Mouse (Mus musculus): Measurements from ENCODE around the gene Mvb12b. TPM values are rescaled to one million over a fixed set of nuclear protein-coding genes. Genes with fewer than 3 reads are reported as not detected.

Mvb12b gene
- polyA plus RNA-seq, 1 experiment from 2014 or later: 78.1 TPM

GRCm38 (mm10) chr2:33729701-33730100, 158.0 kb downstream of the Mvb12b start:
- Histone ChIP-seq H3K27ac (ENCODE audit: low read length) (no peak overlapping the region), H3K9me3 (ENCODE audit: control insufficient read depth, low read length) (no peaks in the 10 kb centered on the region), H3K27me3 (replicated peaks; ENCODE audit: control insufficient read depth, insufficient read depth, low read length) (no peaks in the 10 kb centered on the region), H3K36me3 (ENCODE audit: control insufficient read depth, insufficient read depth) (peaks cover 7% of the 10 kb centered on the region), H3K4me2 (ENCODE audit: low read length) (no peak overlapping the region), H3K4me3 (replicated peaks; ENCODE audit: low read length) (no peak overlapping the region), H3K4me1 (replicated peaks; ENCODE audit: control insufficient read depth, insufficient read depth, low read length) (no peaks in the 10 kb centered on the region), H3K9ac (replicated peaks; ENCODE audit: low read depth, low read length) (no peak overlapping the region)
- 51% methylated on average over 5 of the region's 5 CpGs for WGBS
- ATAC-seq: no peak

- H3K9ac ChIP-seq (replicated peaks; ENCODE audit: low read depth, low read length): no peak overlapping the region
- H3K4me1 ChIP-seq (replicated peaks; ENCODE audit: control insufficient read depth, insufficient read depth, low read length): no peaks in the 10 kb centered on the region
- H3K4me3 ChIP-seq (replicated peaks; ENCODE audit: low read length): no peak overlapping the region
- H3K36me3 ChIP-seq (ENCODE audit: control insufficient read depth, insufficient read depth): peaks cover 6% of the 10 kb centered on the region
- WGBS: 81% methylated on average over 6 of the region's 6 CpGs
- H3K27me3 ChIP-seq (replicated peaks; ENCODE audit: control insufficient read depth, insufficient read depth, low read length): no peaks in the 10 kb centered on the region
- H3K9me3 ChIP-seq (ENCODE audit: control insufficient read depth, low read length): no peaks in the 10 kb centered on the region
- H3K27ac ChIP-seq (ENCODE audit: low read length): no peak overlapping the region
- no peak overlapping the region for H3K4me2 ChIP-seq (ENCODE audit: low read length)
- ATAC-seq: no peak
Observed at GRCm38 (mm10) chr2:33727199-33727598, 160.5 kb downstream of the Mvb12b start.

GRCm38 (mm10) chr2:33720380-33720898, 167.3 kb downstream of the Mvb12b start:
- H3K4me2 ChIP-seq (ENCODE audit: low read length): no peak overlapping the region
- H3K9me3 ChIP-seq (ENCODE audit: control insufficient read depth, low read length): no peaks in the 10 kb centered on the region
- H3K4me3 ChIP-seq (replicated peaks; ENCODE audit: low read length): no peak overlapping the region
- no peak overlapping the region for H3K9ac ChIP-seq (replicated peaks; ENCODE audit: low read depth, low read length)
- H3K27me3 ChIP-seq (replicated peaks; ENCODE audit: control insufficient read depth, insufficient read depth, low read length): peaks cover 11% of the 10 kb centered on the region; the same call in 1 of the 2 replicates
- H3K27ac ChIP-seq (ENCODE audit: low read length): no peak overlapping the region
- H3K36me3 ChIP-seq (ENCODE audit: control insufficient read depth, insufficient read depth): no peaks in the 10 kb centered on the region
- ATAC-seq: peak; percentile 66
- WGBS: 18% methylated on average over 9 of the region's 9 CpGs
- peaks cover 26% of the 10 kb centered on the region for H3K4me1 ChIP-seq (replicated peaks; ENCODE audit: control insufficient read depth, insufficient read depth, low read length)

GRCm38 (mm10) chr2:33719339-33720066, 168.2 kb downstream of the Mvb12b start:
- H3K27ac ChIP-seq (ENCODE audit: low read length): no peak overlapping the region
- no peak overlapping the region for H3K4me3 ChIP-seq (replicated peaks; ENCODE audit: low read length)
- WGBS: 39% methylated on average over 12 of the region's 12 CpGs
- H3K4me1 ChIP-seq (replicated peaks; ENCODE audit: control insufficient read depth, insufficient read depth, low read length): peaks cover 30% of the 10 kb centered on the region
- H3K9ac ChIP-seq (replicated peaks; ENCODE audit: low read depth, low read length): no peak overlapping the region
- H3K36me3 ChIP-seq (ENCODE audit: control insufficient read depth, insufficient read depth): no peaks in the 10 kb centered on the region
- H3K4me2 ChIP-seq (ENCODE audit: low read length): no peak overlapping the region
- H3K27me3 ChIP-seq (replicated peaks; ENCODE audit: control insufficient read depth, insufficient read depth, low read length): peaks cover 11% of the 10 kb centered on the region; the same call in 1 of the 2 replicates
- H3K9me3 ChIP-seq (ENCODE audit: control insufficient read depth, low read length): no peaks in the 10 kb centered on the region
- ATAC-seq: no peak

- peaks cover 11% of the 10 kb centered on the region; the same call in 1 of the 2 replicates for H3K27me3 ChIP-seq (replicated peaks; ENCODE audit: control insufficient read depth, insufficient read depth, low read length)
- H3K4me1 ChIP-seq (replicated peaks; ENCODE audit: control insufficient read depth, insufficient read depth, low read length): peaks cover 36% of the 10 kb centered on the region
- no peak overlapping the region for H3K27ac ChIP-seq (ENCODE audit: low read length)
- H3K4me3 ChIP-seq (replicated peaks; ENCODE audit: low read length): no peak overlapping the region
- no peak for ATAC-seq
- WGBS: 63% methylated on average over 6 of the region's 6 CpGs
- H3K4me2 ChIP-seq (ENCODE audit: low read length): no peak overlapping the region
- H3K36me3 ChIP-seq (ENCODE audit: control insufficient read depth, insufficient read depth): no peaks in the 10 kb centered on the region
- no peaks in the 10 kb centered on the region for H3K9me3 ChIP-seq (ENCODE audit: control insufficient read depth, low read length)
- no peak overlapping the region for H3K9ac ChIP-seq (replicated peaks; ENCODE audit: low read depth, low read length)
Observed at GRCm38 (mm10) chr2:33718561-33718960, 169.2 kb downstream of the Mvb12b start.

GRCm38 (mm10) chr2:33717821-33718351, 169.9 kb downstream of the Mvb12b start:
- no peak overlapping the region for H3K4me3 ChIP-seq (replicated peaks; ENCODE audit: low read length)
- H3K27ac ChIP-seq (ENCODE audit: low read length): no peak overlapping the region
- no peaks in the 10 kb centered on the region for H3K36me3 ChIP-seq (ENCODE audit: control insufficient read depth, insufficient read depth)
- ATAC-seq: no peak
- 13% methylated on average over 21 of the region's 21 CpGs for WGBS
- H3K9me3 ChIP-seq (ENCODE audit: control insufficient read depth, low read length): no peaks in the 10 kb centered on the region
- no peak overlapping the region for H3K4me2 ChIP-seq (ENCODE audit: low read length)
- peaks cover 11% of the 10 kb centered on the region; the same call in 1 of the 2 replicates for H3K27me3 ChIP-seq (replicated peaks; ENCODE audit: control insufficient read depth, insufficient read depth, low read length)
- H3K4me1 ChIP-seq (replicated peaks; ENCODE audit: control insufficient read depth, insufficient read depth, low read length): peaks cover 41% of the 10 kb centered on the region
- H3K9ac ChIP-seq (replicated peaks; ENCODE audit: low read depth, low read length): no peak overlapping the region

- no peak overlapping the region for H3K4me3 ChIP-seq (replicated peaks; ENCODE audit: low read length)
- no peak overlapping the region for H3K27ac ChIP-seq (ENCODE audit: low read length)
- no peak for ATAC-seq
- peaks cover 41% of the 10 kb centered on the region for H3K4me1 ChIP-seq (replicated peaks; ENCODE audit: control insufficient read depth, insufficient read depth, low read length)
- H3K9me3 ChIP-seq (ENCODE audit: control insufficient read depth, low read length): no peaks in the 10 kb centered on the region
- H3K36me3 ChIP-seq (ENCODE audit: control insufficient read depth, insufficient read depth): no peaks in the 10 kb centered on the region
- no peak overlapping the region for H3K9ac ChIP-seq (replicated peaks; ENCODE audit: low read depth, low read length)
- H3K4me2 ChIP-seq (ENCODE audit: low read length): no peak overlapping the region
- peaks cover 11% of the 10 kb centered on the region; the same call in 1 of the 2 replicates for H3K27me3 ChIP-seq (replicated peaks; ENCODE audit: control insufficient read depth, insufficient read depth, low read length)
- WGBS: 44% methylated on average over 11 of the region's 11 CpGs
Observed at GRCm38 (mm10) chr2:33717378-33717777, 170.4 kb downstream of the Mvb12b start.

GRCm38 (mm10) chr2:33716878-33717277, 170.9 kb downstream of the Mvb12b start:
- no peak overlapping the region for H3K4me2 ChIP-seq (ENCODE audit: low read length)

GRCm38 (mm10) chr2:33714932-33715331, 172.8 kb downstream of the Mvb12b start:
- Histone ChIP-seq H3K27ac (ENCODE audit: low read length) (no peak overlapping the region), H3K4me2 (ENCODE audit: low read length) (no peak overlapping the region), H3K4me1 (replicated peaks; ENCODE audit: control insufficient read depth, insufficient read depth, low read length) (peaks cover 30% of the 10 kb centered on the region), H3K4me3 (replicated peaks; ENCODE audit: low read length) (no peak overlapping the region), H3K27me3 (replicated peaks; ENCODE audit: control insufficient read depth, insufficient read depth, low read length) (peaks cover 11% of the 10 kb centered on the region), H3K36me3 (ENCODE audit: control insufficient read depth, insufficient read depth) (no peaks in the 10 kb centered on the region), H3K9me3 (ENCODE audit: control insufficient read depth, low read length) (no peaks in the 10 kb centered on the region), H3K9ac (replicated peaks; ENCODE audit: low read depth, low read length) (no peak overlapping the region)
- 60% methylated on average over 8 of the region's 8 CpGs for WGBS
- no peak for ATAC-seq

More at GRCm38 (mm10) chr2:33716878-33717277, 170.9 kb downstream of the Mvb12b start:
- Histone ChIP-seq H3K9me3 (ENCODE audit: control insufficient read depth, low read length) (no peaks in the 10 kb centered on the region), H3K36me3 (ENCODE audit: control insufficient read depth, insufficient read depth) (no peaks in the 10 kb centered on the region), H3K9ac (replicated peaks; ENCODE audit: low read depth, low read length) (no peak overlapping the region), H3K27me3 (replicated peaks; ENCODE audit: control insufficient read depth, insufficient read depth, low read length) (peaks cover 11% of the 10 kb centered on the region; the same call in 1 of the 2 replicates), H3K4me1 (replicated peaks; ENCODE audit: control insufficient read depth, insufficient read depth, low read length) (peaks cover 41% of the 10 kb centered on the region), H3K4me3 (replicated peaks; ENCODE audit: low read length) (no peak overlapping the region), H3K27ac (ENCODE audit: low read length) (no peak overlapping the region)
- 31% methylated on average over 15 of the region's 15 CpGs for WGBS
- no peak for ATAC-seq
